In the genomic region with DNA sequence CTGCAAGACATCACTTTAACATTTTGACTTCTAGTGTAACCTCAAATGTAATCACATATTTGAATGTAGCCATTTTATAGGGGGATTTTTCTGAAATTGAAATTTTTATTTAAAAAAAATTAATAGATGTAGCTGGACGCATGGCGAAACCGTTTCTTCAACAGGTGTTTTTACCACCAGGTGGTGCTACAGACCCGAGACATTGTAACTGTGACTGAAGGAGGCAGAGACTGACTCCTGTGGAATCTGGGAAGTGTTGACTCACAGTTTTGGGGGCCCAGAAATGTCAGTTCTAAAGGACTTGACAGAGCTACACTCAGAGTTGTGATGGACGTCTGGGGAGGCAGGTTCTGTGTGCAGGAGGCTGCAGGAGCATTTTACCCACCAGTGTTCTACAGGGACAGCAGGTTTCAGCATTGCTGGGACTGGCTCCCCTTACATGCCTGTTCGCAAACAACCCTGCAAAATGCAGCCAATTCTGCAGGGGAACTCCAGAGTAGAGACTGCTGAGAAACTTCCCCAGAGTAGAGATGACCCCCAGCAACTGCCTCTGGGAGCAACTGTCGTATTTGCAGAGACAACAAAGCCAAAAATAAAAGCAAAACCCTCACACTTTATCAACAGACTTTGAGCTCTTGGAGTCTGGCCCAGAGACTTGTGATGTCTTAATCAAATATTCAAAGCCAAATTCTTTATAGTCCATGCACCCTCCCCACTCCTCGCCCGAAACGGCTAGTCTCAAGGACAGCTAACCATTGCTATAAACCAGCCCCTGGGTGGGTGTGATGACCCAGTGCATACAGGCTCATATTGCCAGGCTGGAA, we compare ENCODE assay signal across 9 mouse cellular contexts. TPM values are rescaled to one million over a fixed set of nuclear protein-coding genes. Genes with fewer than 3 reads are reported as not detected.
DNase-seq lines count a peak whose midpoint lies in the region; ATAC-seq and TF ChIP-seq lines count a peak whose summit lies in the region.
"Had no signal": no experiment of that assay in that cellular context is flagged by ENCODE, and none has a peak within 500 bp of the region (broad histone marks: within the 10 kb centered on the region; RNA-seq: fewer than 3 reads in every experiment).

No protein-coding gene starts in this region.

- no peaks in the 10 kb centered on the region for H3K27me3 ChIP-seq in embryonic facial prominence, embryonic 11.5 days (ENCODE audit: control insufficient read depth, insufficient read depth, low read length)
- H3K27me3 ChIP-seq in heart, embryonic 10.5 days (ENCODE audit: insufficient read depth, poor library complexity, severe bottlenecking), result no peaks in the 10 kb centered on the region
- H3K27me3 ChIP-seq in kidney, embryonic 14.5 days (ENCODE audit: control insufficient read depth, insufficient read depth, low read length), result no peaks in the 10 kb centered on the region
- no peaks in the 10 kb centered on the region for H3K27me3 ChIP-seq in limb, embryonic 14.5 days (ENCODE audit: control insufficient read depth, insufficient read depth, low read length)
- H3K27me3 ChIP-seq in neural tube, embryonic 13.5 days, result no peaks in the 10 kb centered on the region

- no peak overlapping the region for H3K4me2 ChIP-seq in embryonic facial prominence, embryonic 11.5 days (ENCODE audit: low read depth, low read length)
- H3K4me2 ChIP-seq in kidney, embryonic 14.5 days (replicated peaks; ENCODE audit: low read depth, low read length), result no peak overlapping the region
- H3K4me2 ChIP-seq in limb, embryonic 14.5 days (replicated peaks; ENCODE audit: low read depth, low read length, severe bottlenecking), result no peak overlapping the region
- H3K4me2 ChIP-seq in neural tube, embryonic 13.5 days, result no peak overlapping the region

- DNase-seq in A20 (ENCODE audit: low read depth, low spot score), result peak; percentile 72
- peak; percentile 52 for DNase-seq in adrenal gland, adult 8-10 months
- peak; percentile 84 for DNase-seq in embryonic facial prominence, embryonic 11.5 days (ENCODE audit: low spot score)
- DNase-seq in heart, embryonic 10.5 days (ENCODE audit: low spot score), result peak; percentile 85
- DNase-seq in limb, embryonic 14.5 days (ENCODE audit: low spot score), result peak; percentile 81
- DNase-seq in telencephalon, adult 2 months (ENCODE audit: low read depth, low spot score), result peak; percentile 24

- H3K9ac ChIP-seq in embryonic facial prominence, embryonic 11.5 days (replicated peaks; ENCODE audit: low read length), result no peak overlapping the region
- H3K9ac ChIP-seq in kidney, embryonic 14.5 days (ENCODE audit: low read depth, low read length), result no peak overlapping the region
- H3K9ac ChIP-seq in limb, embryonic 14.5 days (ENCODE audit: low read depth, low read length, severe bottlenecking), result no peak overlapping the region
- no peak overlapping the region for H3K9ac ChIP-seq in neural tube, embryonic 13.5 days

- no peak for TF ChIP-seq POLR2A in limb, embryonic 14.5 days (IDR thresholded peaks at IDR 0.05; ENCODE audit: borderline replicate concordance, extremely low read depth, insufficient read depth, insufficient read length)

- H3K36me3 ChIP-seq in embryonic facial prominence, embryonic 11.5 days (replicated peaks; ENCODE audit: control insufficient read depth, insufficient read depth, low read depth, low read length), result no peaks in the 10 kb centered on the region
- H3K36me3 ChIP-seq in heart, embryonic 10.5 days, result no peaks in the 10 kb centered on the region
- no peaks in the 10 kb centered on the region for H3K36me3 ChIP-seq in kidney, embryonic 14.5 days (ENCODE audit: control insufficient read depth, insufficient read depth, low read length)
- no peaks in the 10 kb centered on the region for H3K36me3 ChIP-seq in limb, embryonic 14.5 days (ENCODE audit: control insufficient read depth, insufficient read depth, low read length)
- no peaks in the 10 kb centered on the region for H3K36me3 ChIP-seq in neural tube, embryonic 13.5 days

- no peaks in the 10 kb centered on the region for H3K9me3 ChIP-seq in embryonic facial prominence, embryonic 11.5 days (replicated peaks; ENCODE audit: control insufficient read depth, low read length)
- H3K9me3 ChIP-seq in heart, embryonic 10.5 days, result no peaks in the 10 kb centered on the region
- H3K9me3 ChIP-seq in kidney, embryonic 14.5 days (ENCODE audit: control insufficient read depth, low read length), result no peaks in the 10 kb centered on the region
- no peaks in the 10 kb centered on the region for H3K9me3 ChIP-seq in limb, embryonic 14.5 days (ENCODE audit: control insufficient read depth, low read length)
- no peaks in the 10 kb centered on the region for H3K9me3 ChIP-seq in neural tube, embryonic 13.5 days

- H3K4me1 ChIP-seq in embryonic facial prominence, embryonic 11.5 days (ENCODE audit: control insufficient read depth, insufficient read depth, low read length), result no peaks in the 10 kb centered on the region
- peaks cover 6% of the 10 kb centered on the region for H3K4me1 ChIP-seq in heart, embryonic 10.5 days
- H3K4me1 ChIP-seq in kidney, embryonic 14.5 days (ENCODE audit: control insufficient read depth, insufficient read depth, low read length), result 0 out of 2 replicates have a peak, but pooled peaks cover 8% of the 10 kb centered on the region
- no peaks in the 10 kb centered on the region for H3K4me1 ChIP-seq in limb, embryonic 14.5 days (ENCODE audit: control insufficient read depth, insufficient read depth, low read length)
- no peaks in the 10 kb centered on the region for H3K4me1 ChIP-seq in neural tube, embryonic 13.5 days (replicated peaks)

- 41% methylated on average over 10 of the region's 10 CpGs for WGBS in embryonic facial prominence, embryonic 11.5 days
- WGBS in heart, embryonic 10.5 days, result 41% methylated on average over 10 of the region's 10 CpGs
- WGBS in kidney, embryonic 14.5 days, result 30% methylated on average over 10 of the region's 10 CpGs
- 30% methylated on average over 10 of the region's 10 CpGs for WGBS in limb, embryonic 14.5 days
- WGBS in neural tube, embryonic 13.5 days, result 37% methylated on average over 10 of the region's 10 CpGs

- H3K27ac ChIP-seq in embryonic facial prominence, embryonic 11.5 days (replicated peaks; ENCODE audit: low read depth, low read length), result no peak overlapping the region
- 0 out of 2 replicates have a peak overlapping the region, but pooled peaks have one; percentile 24 for H3K27ac ChIP-seq in heart, embryonic 10.5 days
- H3K27ac ChIP-seq in kidney, embryonic 14.5 days (ENCODE audit: low read depth, low read length), result no peak overlapping the region
- H3K27ac ChIP-seq in limb, embryonic 14.5 days (replicated peaks; ENCODE audit: low read depth, low read length), result no peak overlapping the region
- H3K27ac ChIP-seq in neural tube, embryonic 13.5 days (replicated peaks), result no peak overlapping the region

- H3K4me3 ChIP-seq in embryonic facial prominence, embryonic 11.5 days (ENCODE audit: low read depth, low read length), result no peak overlapping the region
- no peak overlapping the region for H3K4me3 ChIP-seq in heart, embryonic 10.5 days
- no peak overlapping the region for H3K4me3 ChIP-seq in kidney, embryonic 14.5 days (ENCODE audit: low read length)
- no peak overlapping the region for H3K4me3 ChIP-seq in limb, embryonic 14.5 days (replicated peaks; ENCODE audit: low read length)
- no peak overlapping the region for H3K4me3 ChIP-seq in neural tube, embryonic 13.5 days

- no peak for ATAC-seq in embryonic facial prominence, embryonic 11.5 days (replicated peaks; ENCODE audit: insufficient number of reproducible peaks, low FRiP score, low TSS enrichment, low read depth)
- ATAC-seq in kidney, embryonic 14.5 days (ENCODE audit: low FRiP score, low TSS enrichment), result peak; percentile 42; the same call in 1 of the 2 replicates
- 0 out of 2 replicates have a peak, but pooled peaks have one; percentile 63 for ATAC-seq in limb, embryonic 14.5 days (ENCODE audit: low FRiP score, low read depth)
- peak; percentile 47; the same call in 1 of the 2 replicates for ATAC-seq in neural tube, embryonic 13.5 days (ENCODE audit: low read depth)

RNA-seq across cellular contexts. Expression of a gene that starts 4.5 kb away (rescaled TPM):
- not detected for total RNA-seq in adrenal gland, adult 8-10 months (2022)
- polyA plus RNA-seq in embryonic facial prominence, embryonic 11.5 days (2014; fragmentation: Nextera tagmentation; extraction: Ambion mirVana), result not detected in 2 replicates
- not detected in 2 replicates for polyA plus RNA-seq in heart, embryonic 10.5 days (2016; fragmentation: Nextera tagmentation; extraction: Ambion mirVana)
- not detected in 2 replicates for polyA plus RNA-seq in kidney, embryonic 14.5 days (2014; fragmentation: Nextera tagmentation; extraction: Ambion mirVana)
- not detected in 2 replicates for polyA plus RNA-seq in limb, embryonic 14.5 days (2012; rRNA removed)
- not detected in 2 replicates for polyA plus RNA-seq in limb, embryonic 14.5 days (2014; fragmentation: Nextera tagmentation; extraction: Ambion mirVana)
- polyA plus RNA-seq in neural tube, embryonic 13.5 days (2015; fragmentation: Nextera tagmentation; extraction: Ambion mirVana), result not detected in 2 replicates
- total RNA-seq: adrenal gland, postnatal 4 days had no signal

RNA-seq across cellular contexts. Expression of a gene that starts 30.5 kb away (rescaled TPM):
- 100 to 1,000 TPM in 2 of 4 experiments, 10 to 100 TPM in 2; 59.0 to 203 (median 126) TPM for total RNA-seq in adrenal gland, adult 8-10 months (2022)
- polyA plus RNA-seq in embryonic facial prominence, embryonic 11.5 days (2014; fragmentation: Nextera tagmentation; extraction: Ambion mirVana), result 7.7 and 9.8 TPM in 2 replicates
- 14.7 and 15.4 TPM in 2 replicates for polyA plus RNA-seq in heart, embryonic 10.5 days (2016; fragmentation: Nextera tagmentation; extraction: Ambion mirVana)
- 7.4 and 18.0 TPM in 2 replicates for polyA plus RNA-seq in kidney, embryonic 14.5 days (2014; fragmentation: Nextera tagmentation; extraction: Ambion mirVana)
- polyA plus RNA-seq in limb, embryonic 14.5 days (2012; rRNA removed), result 25.9 and 31.2 TPM in 2 replicates
- 10.9 and 13.8 TPM in 2 replicates for polyA plus RNA-seq in limb, embryonic 14.5 days (2014; fragmentation: Nextera tagmentation; extraction: Ambion mirVana)
- polyA plus RNA-seq in neural tube, embryonic 13.5 days (2015; fragmentation: Nextera tagmentation; extraction: Ambion mirVana), result 19.9 and 20.8 TPM in 2 replicates

RNA-seq across cellular contexts. Expression of a gene that starts 49.8 kb away (rescaled TPM):
- 10 to 100 TPM; 23.9 to 39.6 (median 30.0) TPM for total RNA-seq in adrenal gland, adult 8-10 months (2022)
- 15.0 and 18.5 TPM in 2 replicates for polyA plus RNA-seq in embryonic facial prominence, embryonic 11.5 days (2014; fragmentation: Nextera tagmentation; extraction: Ambion mirVana)
- polyA plus RNA-seq in heart, embryonic 10.5 days (2016; fragmentation: Nextera tagmentation; extraction: Ambion mirVana), result 10.0 and 10.1 TPM in 2 replicates
- polyA plus RNA-seq in kidney, embryonic 14.5 days (2014; fragmentation: Nextera tagmentation; extraction: Ambion mirVana), result 8.7 and 14.7 TPM in 2 replicates
- 14.4 and 15.4 TPM in 2 replicates for polyA plus RNA-seq in limb, embryonic 14.5 days (2012; rRNA removed)
- polyA plus RNA-seq in limb, embryonic 14.5 days (2014; fragmentation: Nextera tagmentation; extraction: Ambion mirVana), result 14.5 and 14.8 TPM in 2 replicates
- 8.7 and 10.2 TPM in 2 replicates for polyA plus RNA-seq in neural tube, embryonic 13.5 days (2015; fragmentation: Nextera tagmentation; extraction: Ambion mirVana)

Comparison
In these comparisons a context has a peak if more than half of its experiments do, and no peak if none do; other contexts are left out.
1. DNase-seq: peak in every context shown above with its lines; median percentile 85 in heart, embryonic 10.5 days; 84 in embryonic facial prominence, embryonic 11.5 days; 81 in limb, embryonic 14.5 days; 72 in A20; 52 in adrenal gland, adult 8-10 months; 24 in telencephalon, adult 2 months.